Mouse (Mus musculus) ovary, adult 18-20 months (tissue): ENCODE results near the gene Gm20716.
A peak's percentile ranks its signal among the peaks of the same experiment; 100 is the strongest.
"Not testable (repeated sequence)": the region's sequence is repeated elsewhere in the genome, so short reads cannot be mapped to it uniquely, and the experiment has no call there.

Experiments used
- DNase-seq: peaks from one replicate; pipeline ENCODE4 v3.0.0; 2022; ENCODE audit warnings: low spot score, mixed read lengths

Gene Gm20716

DNA sequence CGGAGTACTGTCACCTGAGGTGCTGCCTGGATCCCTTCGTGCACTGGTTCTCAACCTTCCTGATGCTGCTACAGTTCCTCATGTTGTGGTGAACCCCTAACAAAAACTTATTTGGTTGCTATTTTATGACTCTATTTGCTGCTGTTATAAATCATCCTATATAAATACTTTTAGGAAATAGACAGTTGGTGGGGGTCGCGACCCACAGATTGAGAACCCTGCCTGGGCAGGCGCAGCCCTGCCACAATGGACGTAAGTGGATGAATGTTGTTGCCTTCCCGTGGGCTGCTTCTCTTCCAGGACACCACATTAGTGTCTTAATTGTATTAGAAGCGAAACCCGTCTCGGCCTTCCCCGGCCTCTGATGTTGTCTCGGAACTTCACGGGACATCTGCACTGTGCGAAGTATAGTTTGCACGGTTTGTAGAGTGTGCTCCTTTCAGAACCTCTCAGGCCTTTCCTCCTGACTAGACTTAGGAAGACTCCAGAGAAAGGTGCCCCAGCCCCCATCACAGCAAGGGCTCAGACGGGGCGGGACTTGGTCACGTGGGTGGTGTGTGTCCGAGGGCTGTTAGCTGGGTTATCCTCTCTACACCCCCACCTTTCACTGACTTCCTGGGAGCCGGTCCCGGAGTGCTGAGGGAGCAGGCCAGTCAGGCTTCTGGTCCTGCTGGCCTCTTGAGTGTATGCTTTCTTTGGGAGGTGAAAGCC is 63.3 kb downstream of the Gm20716 start:
- no peak for DNase-seq

DNA sequence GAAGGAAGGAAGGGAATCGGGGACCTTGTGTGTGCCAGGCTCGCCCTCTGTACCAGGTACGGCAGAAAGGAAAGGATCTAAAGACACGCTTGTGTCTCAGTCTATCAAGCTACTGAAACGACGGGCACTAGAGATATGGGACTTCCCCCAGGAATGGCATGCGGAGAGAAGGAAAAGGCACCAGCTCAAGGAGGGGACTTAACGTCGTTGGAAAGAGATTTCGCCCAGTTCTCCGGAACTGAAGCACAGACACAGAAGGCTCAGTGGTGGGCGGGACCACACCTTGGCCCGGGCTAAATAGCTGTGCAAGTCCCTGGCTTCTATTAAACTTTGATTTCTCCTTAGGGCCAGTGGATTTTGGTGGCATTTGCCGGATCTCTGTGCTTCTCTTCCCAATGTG is 68.2 kb downstream of the Gm20716 start:
- DNase-seq = no peak

DNA sequence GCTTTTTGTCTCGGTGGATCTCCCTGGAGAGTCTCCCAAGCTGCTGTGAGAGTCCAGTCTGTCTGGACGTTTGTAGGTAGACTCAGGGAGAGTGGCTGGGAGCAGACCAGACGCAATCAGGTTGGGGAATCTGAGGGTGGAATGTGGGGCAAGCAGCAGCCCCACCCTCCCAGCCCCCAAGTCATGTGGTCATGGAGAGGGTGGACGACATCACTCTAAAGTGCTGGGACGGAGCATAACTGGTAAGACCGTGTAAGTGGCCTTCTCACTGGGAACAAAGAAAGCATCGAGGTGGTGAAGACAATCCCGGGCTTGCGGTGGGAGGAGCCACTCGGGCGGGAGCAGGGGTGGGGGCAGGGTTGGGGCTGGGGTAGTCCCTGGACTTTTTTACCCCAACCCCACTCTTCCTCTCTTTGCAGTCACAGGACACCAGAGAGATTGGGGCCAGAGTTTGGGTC is 68.6 kb downstream of the Gm20716 start:
- no peak for DNase-seq

DNA sequence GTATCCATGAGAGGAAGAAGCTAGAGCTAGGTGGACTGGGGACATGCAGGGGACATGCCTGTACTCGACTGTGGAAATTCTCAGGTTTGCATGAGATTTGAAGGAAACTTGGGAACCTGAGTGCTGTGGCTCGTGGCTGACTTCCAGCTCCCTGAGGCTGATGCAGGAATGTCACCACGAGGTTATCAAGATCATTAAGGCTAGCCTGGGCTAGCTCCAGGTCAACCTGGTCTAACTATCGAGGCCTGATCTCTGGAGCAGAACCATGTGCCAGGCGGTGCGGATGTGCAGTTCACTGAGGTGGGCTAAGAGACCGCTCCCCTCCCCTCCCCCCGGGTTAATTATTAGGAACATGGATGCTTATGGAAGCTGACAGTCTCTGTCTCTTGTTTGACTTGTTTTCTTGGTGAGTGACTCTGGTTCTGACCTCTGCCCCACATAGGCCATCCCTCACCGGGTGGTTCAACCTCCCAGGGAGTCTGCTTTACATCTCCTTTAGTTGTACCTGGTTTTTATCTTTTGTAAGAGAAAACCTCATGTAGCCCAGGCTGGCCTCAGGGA is 69.7 kb downstream of the Gm20716 start:
- no peak for DNase-seq

DNA sequence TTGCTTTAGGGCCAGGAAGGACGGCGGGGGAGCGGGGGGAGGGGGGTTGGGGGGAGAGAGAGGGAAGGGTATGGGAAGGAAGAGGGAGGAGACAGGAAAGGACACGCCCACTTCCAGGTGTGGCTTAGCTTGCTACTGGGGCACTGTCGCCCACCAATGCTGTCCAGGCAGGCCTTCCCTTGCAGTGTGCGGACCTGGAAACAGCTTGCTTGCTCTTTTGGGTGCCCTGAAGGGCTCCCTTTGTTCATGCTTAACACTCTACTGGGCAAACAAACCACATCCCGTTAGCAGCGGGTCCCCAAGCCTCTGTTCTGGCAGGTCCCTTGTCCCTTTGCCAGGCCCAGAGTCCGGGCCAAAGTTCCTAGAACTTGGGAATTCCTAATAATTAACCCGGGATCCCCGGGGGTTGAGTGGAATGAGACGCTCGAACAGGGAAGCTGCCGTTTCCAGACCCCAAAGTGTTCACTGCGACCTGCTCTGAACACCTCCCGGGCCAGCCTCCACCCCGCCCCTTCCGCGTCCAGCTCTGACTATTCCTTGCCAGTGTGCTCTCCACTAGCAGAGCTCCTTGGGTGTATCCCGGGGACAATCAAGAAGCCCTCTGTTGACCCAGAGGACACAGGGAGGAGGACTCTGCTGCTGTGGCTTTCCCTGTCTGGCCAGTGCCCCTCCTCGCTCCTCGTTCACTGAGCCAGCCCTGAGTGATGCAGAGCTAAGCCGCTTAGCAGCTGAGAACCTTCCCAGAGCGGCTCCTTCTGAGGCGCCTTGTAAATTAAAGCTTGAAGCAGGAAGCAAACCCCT is 71.1 kb downstream of the Gm20716 start:
- no peak for DNase-seq

DNA sequence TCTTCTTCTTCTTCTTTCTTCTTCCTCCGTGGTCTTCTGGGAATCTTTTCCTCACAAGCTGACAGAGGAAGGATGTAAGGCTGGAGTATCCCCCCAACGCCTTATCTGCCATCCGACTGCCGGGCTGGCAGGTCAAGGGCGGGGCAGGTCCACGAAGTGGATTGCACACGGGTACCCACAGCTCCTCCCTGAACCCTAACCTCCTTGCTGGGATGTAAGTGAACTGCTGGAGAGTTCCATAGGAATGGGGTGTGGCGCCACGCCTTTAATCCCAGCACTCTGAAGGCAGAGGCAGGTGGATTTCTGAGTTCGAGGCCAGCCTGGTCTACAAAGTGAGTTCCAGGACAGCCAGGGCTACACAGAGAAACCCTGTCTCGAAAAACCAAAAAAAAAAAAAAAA is 72.2 kb downstream of the Gm20716 start:
- DNase-seq = not testable (repeated sequence)

DNA sequence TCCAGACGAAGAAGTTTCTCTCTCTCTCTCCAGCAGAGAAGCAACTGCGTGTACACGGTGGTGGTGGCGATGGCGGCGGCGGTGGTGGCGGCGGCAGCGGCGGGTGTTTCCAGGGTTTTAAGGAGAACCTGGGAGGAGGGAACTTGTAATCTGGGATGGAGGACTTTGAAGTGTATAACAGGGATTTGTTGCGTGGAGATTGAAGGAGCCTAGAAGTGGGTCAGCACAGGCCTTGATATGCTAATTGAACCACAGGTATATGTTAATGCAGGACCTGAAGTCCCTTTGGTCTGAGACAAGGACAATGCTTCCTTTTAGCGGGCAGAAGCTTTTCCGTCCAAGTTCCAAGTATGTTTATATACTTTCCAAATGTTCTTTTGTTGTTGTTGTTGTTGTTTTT is 73.8 kb downstream of the Gm20716 start:
- no peak for DNase-seq

DNA sequence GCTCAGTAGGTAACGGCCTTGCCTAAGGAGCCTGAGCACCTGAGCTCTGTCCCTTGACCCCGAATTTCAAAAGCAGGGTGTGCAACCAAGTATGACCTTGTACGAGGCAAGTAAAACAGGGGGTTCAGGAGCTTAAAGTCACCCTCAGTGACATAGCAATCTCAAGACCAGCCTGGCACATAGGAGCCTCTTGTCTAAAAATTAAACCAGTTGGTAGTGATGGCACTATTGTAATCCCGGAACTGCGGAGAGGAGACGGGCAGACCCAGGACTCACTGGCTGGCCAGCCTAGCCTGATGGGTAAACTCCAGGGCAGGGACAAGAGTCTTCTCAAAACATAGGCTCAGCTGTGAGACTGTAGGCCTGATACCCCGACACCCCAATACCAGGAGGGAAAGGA is 74.5 kb downstream of the Gm20716 start:
- DNase-seq = no peak

DNA sequence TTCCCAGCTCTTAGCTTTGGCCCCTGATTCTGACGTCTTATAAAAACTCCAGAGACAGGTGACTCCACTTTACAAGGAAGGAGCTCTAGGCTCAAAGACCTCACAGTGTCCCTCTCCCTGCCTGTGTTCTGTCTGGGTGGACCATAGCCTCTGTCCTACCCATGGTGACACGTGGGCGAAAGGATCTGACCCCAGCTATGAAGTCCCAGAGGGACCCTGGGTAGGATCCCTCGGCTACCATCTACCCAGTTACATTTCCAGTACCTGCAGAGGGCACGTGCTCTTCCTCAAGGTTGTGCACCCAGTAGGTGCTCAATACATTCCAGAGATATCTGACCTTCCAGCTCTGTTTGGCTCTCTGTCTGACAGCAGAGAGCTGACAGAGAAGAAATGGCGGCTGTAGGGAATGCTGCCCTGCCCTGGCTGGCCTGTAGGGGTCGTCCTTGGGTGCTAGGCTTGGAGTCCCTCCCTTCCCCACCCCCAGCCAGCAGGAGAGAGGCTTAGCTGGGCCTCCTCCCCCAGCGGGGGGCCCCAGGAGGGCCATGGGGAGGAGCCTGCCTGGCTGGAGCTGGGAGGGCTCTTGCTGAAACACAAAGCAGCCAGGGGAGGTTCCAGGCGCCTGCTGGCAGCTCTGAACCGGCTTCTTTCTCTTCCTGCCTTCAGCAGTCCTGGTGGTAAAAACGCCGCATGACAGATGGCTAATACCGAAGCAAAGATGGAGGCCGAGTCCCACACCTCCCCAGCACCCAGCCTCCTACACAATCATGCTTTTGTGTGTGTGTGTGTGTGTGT is 75.9 kb downstream of the Gm20716 start:
- peak; percentile 84 for DNase-seq

DNA sequence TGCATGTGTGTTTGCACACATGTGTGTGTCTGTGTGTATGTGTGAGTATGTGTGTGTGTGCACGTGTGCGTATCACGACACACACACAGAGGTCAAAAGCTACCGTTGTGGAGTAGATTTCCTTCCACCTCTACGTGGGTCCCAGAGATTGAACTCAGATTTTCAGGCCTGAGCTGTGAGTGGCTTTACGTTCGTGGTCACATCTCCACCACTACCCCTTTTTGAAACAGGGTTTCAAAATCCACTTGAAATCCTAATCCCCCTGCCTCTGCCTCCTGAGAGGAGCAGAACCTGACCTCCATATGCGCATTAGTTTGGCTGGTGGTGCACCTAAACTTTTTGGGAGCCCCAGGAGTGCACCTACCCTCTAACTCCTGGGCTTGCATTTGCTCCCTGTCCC is 80.9 kb downstream of the Gm20716 start:
- DNase-seq = no peak

DNA sequence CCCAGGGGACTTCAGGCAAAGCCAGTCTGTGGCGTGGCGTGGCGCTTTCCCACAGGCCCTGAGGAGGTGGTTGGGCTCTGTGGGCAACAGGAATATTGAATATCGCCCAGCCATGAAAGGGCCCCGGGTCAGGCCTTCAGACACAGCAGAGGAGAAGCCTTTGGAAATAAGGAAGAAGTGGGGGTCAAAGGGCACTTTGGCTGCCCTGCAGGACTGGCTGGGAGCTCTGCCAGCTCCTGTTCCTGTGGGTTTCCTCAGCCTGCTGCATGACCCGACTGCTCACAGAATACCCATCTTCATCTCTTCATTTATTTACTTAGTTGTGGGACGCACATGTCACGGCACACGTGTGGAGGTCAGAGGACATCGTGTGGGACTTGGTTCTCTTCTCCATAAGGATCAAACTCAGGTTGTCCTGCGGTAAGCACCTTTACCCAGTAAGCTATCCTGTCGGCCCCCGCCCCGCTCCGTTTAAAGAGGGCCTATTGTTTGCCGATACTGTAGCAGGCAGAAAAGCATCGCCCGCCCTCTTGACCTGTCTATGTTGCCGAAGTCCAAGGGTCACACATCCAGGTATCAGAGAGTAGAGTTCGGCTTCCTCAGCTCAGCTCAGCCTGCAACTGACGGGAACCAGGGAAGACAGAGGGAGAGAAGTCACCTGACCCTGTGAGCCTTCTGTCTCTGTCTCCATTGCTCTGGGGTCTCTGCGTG is 82.3 kb downstream of the Gm20716 start:
- no peak for DNase-seq

DNA sequence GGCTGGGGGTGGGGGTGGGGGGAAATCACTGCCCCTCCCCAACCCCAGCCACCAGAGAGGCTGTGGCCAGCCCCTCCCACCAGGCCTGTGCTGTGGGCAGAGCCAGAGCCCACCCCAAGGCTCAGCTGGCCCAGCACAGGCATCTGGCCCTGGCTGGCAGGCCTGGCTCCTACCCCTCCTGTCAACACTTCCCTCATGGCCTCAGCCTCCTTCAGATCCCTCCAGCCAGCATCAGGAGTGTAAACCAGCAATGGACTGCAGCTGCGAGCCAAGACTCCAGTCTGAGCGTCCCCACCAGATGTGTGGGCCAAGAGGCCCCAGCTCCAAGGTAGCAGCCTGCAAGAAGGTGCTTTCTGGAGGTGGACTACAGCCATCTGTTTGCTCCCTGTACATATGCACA is 84.7 kb downstream of the Gm20716 start:
- no peak for DNase-seq

DNA sequence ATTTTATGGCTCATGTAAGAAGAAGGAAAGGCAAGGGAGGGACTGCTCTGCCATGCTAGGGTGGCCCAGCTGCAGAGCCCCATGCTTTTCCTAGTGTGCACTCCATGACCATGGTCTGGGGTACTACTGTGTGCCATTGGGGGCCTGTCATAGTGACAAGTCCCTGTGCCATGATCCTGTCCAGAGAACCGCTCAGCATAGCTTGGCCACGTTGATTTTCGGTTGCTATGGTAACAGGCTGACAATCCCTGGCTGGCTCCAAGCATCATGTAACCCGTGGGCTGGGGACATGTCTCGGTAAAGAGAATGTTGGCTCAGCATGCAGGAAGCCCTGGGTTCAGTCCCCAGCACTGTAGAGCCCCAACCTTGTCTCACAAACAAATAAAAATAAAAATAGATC is 86.4 kb downstream of the Gm20716 start:
- no peak for DNase-seq

DNA sequence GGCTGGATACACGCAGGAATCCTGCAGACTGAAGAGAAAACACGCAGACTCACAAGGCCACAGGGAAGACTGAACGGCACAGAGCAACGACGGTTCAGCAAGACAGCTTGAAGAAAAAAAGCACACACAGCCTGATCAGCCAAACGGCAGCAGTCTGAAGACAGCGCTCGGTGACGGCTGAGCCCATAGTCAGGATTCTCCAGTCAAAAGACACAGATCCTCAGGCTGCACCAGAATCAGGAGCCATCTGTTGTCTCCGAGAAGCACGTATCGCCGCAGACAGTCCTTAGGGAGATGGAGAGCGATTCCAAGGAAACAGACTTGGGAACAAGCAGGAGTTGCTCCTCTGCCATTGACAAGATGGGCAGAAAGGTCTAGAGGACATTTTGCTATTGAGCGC is 93.0 kb downstream of the Gm20716 start:
- DNase-seq = no peak
